Mouse (Mus musculus) c-Kit-negative CD71-positive TER-119-positive erythroid progenitor cells, embryonic 14.5 days (primary cell): ENCODE measurements around the gene Ctnnd1.
A peak's percentile ranks its signal among the peaks of the same experiment; 100 is the strongest.

Source experiments
- DNase-seq: peaks from one replicate; pipeline ENCODE4 v3.0.0-alpha.2; 2013; ENCODE audit warnings: low read depth, low spot score

Gene Ctnnd1

DNA sequence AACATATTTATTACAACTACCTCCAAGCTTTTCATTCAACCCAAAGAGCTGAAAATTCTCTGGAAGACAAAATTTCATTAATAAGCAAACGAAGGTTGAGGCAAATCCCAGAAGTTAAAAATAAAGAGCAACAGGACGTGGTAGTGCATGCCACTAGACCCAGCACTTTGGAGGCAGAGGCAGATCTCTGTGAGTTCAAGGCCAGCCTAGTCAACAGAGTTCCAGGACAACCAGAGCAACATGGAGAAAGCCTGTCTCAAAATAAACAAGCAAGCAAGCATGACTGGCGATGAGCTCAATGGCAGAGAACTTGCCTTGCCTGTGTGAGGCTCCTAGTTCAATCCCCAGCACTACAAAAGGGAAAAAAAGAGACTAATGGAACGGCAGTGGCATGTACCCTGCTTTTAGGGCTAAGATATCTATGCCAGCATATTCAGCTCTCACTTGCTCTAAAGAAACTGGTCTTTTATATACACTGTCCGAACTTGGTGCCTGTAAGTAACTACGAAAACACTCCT lies 3.5 kb downstream of the Ctnnd1 start:
- no peak for DNase-seq

DNA sequence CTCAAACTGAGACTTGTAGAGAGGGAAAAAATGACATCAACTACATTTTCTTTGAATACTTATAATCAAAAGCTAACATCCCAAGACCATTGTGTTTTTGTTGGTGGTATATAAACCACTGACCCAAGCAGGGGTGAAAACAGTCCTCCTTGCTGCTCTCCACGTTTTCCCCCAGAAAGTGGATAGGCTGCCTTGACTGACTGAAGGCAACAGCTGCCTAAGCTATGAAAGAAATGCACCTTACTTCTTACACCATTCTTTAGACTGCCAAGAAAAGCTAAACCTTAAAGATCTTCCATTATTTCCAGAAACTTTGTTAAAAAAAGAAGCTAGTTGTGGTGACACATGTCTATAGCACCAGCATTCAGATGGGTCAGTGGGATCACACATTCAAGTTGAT lies 4.4 kb downstream of the Ctnnd1 start:
- no peak for DNase-seq

GRCm38 (mm10) chr2:84640833-84641232 lies 9.7 kb downstream of the Ctnnd1 start:
- no peak for DNase-seq

DNA sequence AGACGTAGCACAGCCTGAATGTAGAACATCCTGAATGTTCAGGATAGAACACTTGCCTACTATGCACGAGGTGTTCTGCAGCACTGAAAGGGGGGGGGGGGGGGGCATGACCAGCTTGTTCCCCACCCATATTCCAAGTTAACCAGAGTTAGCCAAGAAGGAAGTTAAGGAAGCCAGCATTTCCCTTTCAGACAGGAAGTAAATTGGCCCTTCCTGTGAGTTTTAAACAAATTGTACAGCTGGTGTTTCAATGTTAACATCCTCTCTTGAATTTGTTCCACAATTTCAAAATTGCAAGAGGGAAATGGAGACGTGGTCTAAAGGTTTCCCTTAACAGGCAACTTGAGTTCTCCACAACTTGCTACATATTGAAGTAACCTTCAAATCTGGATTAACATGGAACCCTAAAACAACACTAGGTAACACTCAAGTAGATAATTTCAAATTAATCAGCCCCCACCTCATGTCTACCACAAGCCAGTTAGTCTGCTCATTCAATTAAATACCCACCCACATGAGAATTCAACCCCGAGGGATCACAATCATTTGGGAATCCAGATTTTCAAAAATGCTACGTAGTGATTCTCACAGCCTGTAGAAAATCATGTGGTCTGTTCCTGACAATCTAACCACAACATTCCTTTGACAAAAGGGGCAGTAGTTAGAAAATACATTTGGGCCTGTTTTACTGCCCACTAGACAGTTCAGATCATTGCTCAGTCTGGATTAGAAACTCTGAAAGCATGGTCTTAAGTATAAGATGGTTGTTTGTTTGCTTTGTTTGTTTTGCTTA lies 11.9 kb downstream of the Ctnnd1 start:
- no peak for DNase-seq

GRCm38 (mm10) chr2:84637452-84638165 lies 13.0 kb downstream of the Ctnnd1 start:
- DNase-seq, result no peak

- DNase-seq, result no peak
Measured at GRCm38 (mm10) chr2:84636231-84636741, 14.3 kb downstream of the Ctnnd1 start.

DNA sequence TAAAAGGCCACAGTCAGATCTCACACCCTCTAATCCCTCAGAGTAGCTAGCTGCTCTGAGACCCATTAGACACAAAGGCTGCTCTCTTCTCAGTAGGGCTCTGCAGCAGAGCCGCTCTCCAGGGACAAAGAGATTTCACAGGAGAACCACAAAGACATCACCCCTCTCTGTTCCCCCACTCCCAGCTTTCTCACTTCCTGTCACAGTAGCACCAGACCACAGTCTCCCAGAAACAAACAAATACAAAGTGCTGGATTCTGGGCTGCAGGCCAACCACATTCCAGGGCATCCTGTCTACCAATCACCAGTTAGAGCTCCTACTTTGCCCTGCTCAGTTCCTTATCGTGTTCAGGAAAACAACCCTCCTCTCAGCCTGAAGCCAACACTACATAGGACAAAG lies 15.0 kb downstream of the Ctnnd1 start:
- no peak for DNase-seq

- no peak for DNase-seq
Measured at GRCm38 (mm10) chr2:84634934-84635482, 15.6 kb downstream of the Ctnnd1 start.

DNA sequence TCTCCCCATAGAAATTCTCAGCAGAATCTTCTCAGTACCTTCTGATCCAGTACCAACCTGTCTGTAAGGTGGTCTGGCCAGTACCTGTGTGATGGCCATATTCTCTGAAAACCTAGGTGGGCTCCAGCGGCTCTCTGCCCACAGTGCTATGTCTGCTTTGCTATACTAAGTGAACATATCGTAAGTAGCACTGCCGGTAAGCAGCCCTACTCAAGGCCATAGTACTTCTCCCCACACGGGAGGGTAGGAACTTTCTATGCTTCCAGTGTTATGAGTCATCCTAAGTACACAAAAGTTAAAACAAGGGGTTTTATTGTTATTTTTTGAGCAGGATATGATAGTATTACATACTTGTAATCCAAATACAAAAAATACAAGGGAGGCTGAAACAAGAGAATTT lies 16.6 kb downstream of the Ctnnd1 start:
- DNase-seq, result no peak

- no peak for DNase-seq
Measured at GRCm38 (mm10) chr2:84632999-84633398, 17.6 kb downstream of the Ctnnd1 start.

DNA sequence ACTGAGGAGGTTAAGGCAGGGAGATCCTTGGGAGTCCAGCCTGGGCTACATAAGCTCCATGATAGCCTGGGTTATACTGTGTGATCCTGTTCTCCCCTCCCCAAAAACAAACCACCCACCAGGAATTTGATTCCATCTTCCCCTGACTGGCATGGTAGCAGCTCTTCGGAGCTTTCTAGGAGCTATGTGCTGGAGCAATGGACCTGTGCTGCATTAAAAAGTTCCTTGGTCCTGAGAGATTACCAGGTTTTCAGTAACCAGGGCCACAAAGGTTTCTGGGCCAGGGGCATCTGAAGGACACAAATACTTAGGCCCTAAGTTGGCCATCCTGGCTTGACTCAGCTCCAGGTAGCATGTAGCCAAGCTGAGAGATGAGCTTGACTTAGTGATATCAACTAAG lies 18.6 kb downstream of the Ctnnd1 start:
- no peak for DNase-seq

GRCm38 (mm10) chr2:84627036-84627435 lies 23.5 kb downstream of the Ctnnd1 start:
- no peak for DNase-seq

GRCm38 (mm10) chr2:84626366-84626975 lies 24.1 kb downstream of the Ctnnd1 start:
- no peak for DNase-seq

GRCm38 (mm10) chr2:84624201-84624600 lies 26.4 kb downstream of the Ctnnd1 start:
- no peak for DNase-seq

DNA sequence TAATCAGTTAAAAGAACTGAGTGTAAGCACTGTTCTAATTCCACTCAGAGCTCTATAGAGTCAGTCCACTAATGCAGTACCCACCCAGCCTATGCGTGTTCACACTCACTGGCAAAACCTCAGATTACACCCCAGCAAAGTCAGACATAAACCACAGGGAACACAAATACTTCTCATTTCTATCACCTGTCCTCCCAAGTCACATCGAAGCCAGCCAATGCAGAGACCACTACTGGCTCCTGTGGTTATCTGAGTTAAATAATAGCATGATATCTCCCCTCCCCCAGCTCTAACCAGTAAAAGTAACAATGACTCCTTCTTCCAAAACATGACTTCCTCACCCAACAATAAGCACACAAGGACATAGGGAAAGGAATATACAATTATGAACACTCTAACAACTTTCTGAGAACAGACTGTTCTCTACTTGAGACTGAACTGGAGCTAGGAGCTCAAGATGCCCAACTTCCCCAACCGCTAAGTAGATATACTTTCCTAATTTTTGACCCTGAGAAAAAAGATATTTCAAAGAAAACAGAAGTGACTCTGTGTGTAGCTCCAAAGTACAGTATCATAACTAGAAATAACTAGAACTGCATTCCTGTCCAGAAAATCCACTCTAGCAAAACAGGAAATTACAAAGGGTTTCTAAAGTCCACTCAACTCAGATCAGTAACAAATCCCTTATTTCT lies 27.0 kb downstream of the Ctnnd1 start:
- no peak for DNase-seq

- DNase-seq, result no peak
Measured at GRCm38 (mm10) chr2:84622668-84623067, 27.9 kb downstream of the Ctnnd1 start.

DNA sequence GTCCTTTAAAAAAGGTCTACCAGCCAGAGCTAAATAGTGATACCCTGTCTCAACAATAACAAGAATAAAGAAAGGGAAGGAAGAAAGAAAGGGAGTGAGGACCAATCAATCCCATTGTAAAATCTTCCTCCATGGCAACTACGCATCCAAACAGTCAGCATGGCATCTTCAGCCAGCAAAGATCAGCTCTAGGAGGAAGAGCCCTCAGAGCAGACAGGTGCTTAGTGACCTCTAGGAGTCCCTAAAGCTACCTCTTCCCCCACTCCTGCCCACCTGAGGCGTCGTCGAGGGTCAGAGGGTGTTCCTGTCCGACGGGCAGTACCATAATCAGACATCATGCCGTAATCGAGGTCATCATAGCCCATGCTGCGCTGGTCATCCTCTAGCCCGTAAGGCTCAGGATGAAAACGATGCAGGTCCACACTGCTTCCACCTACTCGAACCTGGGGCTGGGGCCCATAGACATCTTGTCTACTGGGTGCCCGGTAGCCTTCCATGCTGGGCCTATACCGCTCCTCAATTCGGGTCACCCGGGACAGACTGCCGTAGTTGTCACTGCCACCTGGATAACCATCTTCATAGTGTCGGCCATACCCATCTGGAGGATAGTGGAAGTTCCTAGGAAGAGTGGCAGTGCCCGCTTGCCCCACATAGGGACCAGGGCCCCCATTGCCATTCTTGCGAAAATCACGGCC lies 30.8 kb downstream of the Ctnnd1 start:
- no peak for DNase-seq

- DNase-seq, result no peak
Measured at GRCm38 (mm10) chr2:84618914-84619313, 31.7 kb downstream of the Ctnnd1 start.

DNA sequence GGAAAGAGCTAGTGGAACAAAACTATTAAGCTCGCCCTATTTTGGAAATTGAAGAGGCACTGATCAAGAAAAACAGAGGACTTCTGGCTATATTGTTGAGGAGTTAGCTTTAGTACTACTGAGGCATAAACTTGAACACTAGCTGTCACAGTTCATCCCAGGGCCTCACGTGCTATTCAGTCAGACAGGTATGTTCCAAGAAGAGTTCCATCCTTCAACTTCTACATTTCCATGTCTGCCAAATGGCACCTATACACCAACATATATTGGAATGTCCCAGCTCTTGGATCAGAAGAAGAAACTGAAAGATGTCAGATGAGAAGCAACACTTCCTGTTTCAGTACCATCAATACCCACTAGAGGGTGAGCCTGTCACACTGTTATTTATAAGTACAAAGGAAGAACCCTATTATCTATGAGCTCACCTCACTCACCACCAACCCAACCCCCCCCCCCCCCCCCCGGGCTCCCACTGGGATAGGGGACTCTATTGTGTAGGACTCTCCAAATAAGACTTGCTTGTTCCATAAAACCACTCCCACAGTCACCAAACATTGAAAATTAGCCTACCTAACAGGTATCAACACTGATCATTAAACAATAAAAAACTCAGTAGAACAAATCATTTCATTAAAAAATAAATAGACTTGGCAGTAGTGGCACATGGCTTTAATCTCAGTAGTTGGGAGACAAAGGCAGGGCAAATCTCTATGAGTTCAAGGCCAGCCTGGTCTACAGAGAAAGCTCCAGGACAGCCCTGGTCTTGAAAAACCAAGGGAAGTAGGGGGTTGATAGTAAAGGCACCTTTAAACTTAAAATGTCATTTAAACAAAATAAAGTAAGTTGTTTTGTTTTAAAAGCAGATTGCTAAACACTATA lies 32.7 kb downstream of the Ctnnd1 start:
- DNase-seq, result peak; percentile 24

- no peak for DNase-seq
Measured at GRCm38 (mm10) chr2:84612764-84613163, 37.8 kb downstream of the Ctnnd1 start.
